Mouse (Mus musculus) MEL (cell line): ENCODE measurements around the gene Ros1. TPM values are rescaled to one million over a fixed set of nuclear protein-coding genes. Genes with fewer than 3 reads are reported as not detected.
A peak's percentile ranks its signal among the peaks of the same experiment; 100 is the strongest.

ENCODE experiments used
- DNase-seq: peaks from one replicate; pipeline ENCODE4 v3.0.0; 2011; ENCODE audit warnings: low read depth, low spot score
- H3K27ac ChIP-seq: 2 replicates; pipeline ENCODE4 v1.5.1; 2012; ENCODE audit warnings: low read depth, mild to moderate bottlenecking, control low read depth, low read length, moderate library complexity; ENCODE audit not compliant: control insufficient read depth
- H3K27me3 ChIP-seq, 2 experiments: fragments of 150-350 bp in 1 of 2; sonication (generic) in 1 of 2; 2 replicates each; pipeline ENCODE4 v1.6.1; 2012; ENCODE audit warnings: low read length in 2 of 2, mild to moderate bottlenecking in 2 of 2, improper control_type of control experiment in 1 of 2, moderate library complexity in 1 of 2; ENCODE audit not compliant: insufficient read depth in 2 of 2, control insufficient read depth in 1 of 2
- H3K36me3 ChIP-seq, 2 experiments: 2 replicates each; pipeline ENCODE4 v1.6.1; 2012 to 2014; ENCODE audit warnings: low read length in 2 of 2, improper control_type of control experiment in 1 of 2, inconsistent platforms in 1 of 2, mild to moderate bottlenecking in 1 of 2; ENCODE audit not compliant: insufficient read depth in 2 of 2, control insufficient read depth in 1 of 2
- H3K4me1 ChIP-seq, 2 experiments: fragments of 150-350 bp in 1 of 2; sonication (generic) in 1 of 2; 2 replicates each; pipeline ENCODE4 v1.6.1; 2012; ENCODE audit warnings: low read length in 2 of 2, improper control_type of control experiment in 1 of 2, mild to moderate bottlenecking in 1 of 2; ENCODE audit not compliant: insufficient read depth in 2 of 2, control insufficient read depth in 1 of 2
- H3K4me3 ChIP-seq, 2 experiments: fragments of 150-350 bp in 1 of 2; sonication (generic) in 1 of 2; 2 replicates each; pipeline ENCODE4 v1.5.1; 2012; ENCODE audit warnings: low read depth in 2 of 2, low read length in 2 of 2, mild to moderate bottlenecking in 2 of 2, moderate library complexity in 2 of 2, control low read depth in 1 of 2, improper control_type of control experiment in 1 of 2; ENCODE audit not compliant: control insufficient read depth in 1 of 2, insufficient read depth in 1 of 2
- H3K79me2 ChIP-seq: 2 replicates; pipeline ENCODE4 v1.6.1; 2012; ENCODE audit warnings: mild to moderate bottlenecking, low read length, moderate library complexity; ENCODE audit not compliant: control insufficient read depth, poor library complexity, insufficient read depth
- H3K9ac ChIP-seq: 2 replicates; pipeline ENCODE4 v1.6.1; 2012; ENCODE audit warnings: low read depth, mild to moderate bottlenecking, control low read depth, low read length, moderate library complexity; ENCODE audit not compliant: control insufficient read depth, poor library complexity, severe bottlenecking
- H3K9me3 ChIP-seq: fragments of 150-350 bp; sonication (generic); replicated peaks from 2 replicates; pipeline ENCODE4 v1.6.1; 2012; ENCODE audit warnings: mild to moderate bottlenecking, low read length, improper control_type of control experiment, moderate library complexity; ENCODE audit not compliant: insufficient read depth
- BHLHE40 ChIP-seq: IDR thresholded peaks from 2 replicates; pipeline ENCODE4 v1.6.1; 2012; ENCODE audit warnings: low read depth, mild to moderate bottlenecking, inconsistent platforms, low read length, improper control_type of control experiment, borderline replicate concordance
- CHD2 ChIP-seq: IDR thresholded peaks from 2 replicates; pipeline ENCODE4 v1.6.1; 2011; ENCODE audit warnings: low read length, improper control_type of control experiment
- CTCF ChIP-seq, 3 experiments: IDR thresholded peaks in 2 of 3; conservative IDR thresholded peaks in 1 of 3; 2 replicates each; pipeline ENCODE4 v1.5.1; 2011 to 2012; ENCODE audit warnings: low read length in 3 of 3, low read depth in 2 of 3, mild to moderate bottlenecking in 2 of 3, improper control_type of control experiment in 1 of 3, inconsistent platforms in 1 of 3, mixed read lengths in 1 of 3, moderate library complexity in 1 of 3; ENCODE audit not compliant: control insufficient read depth in 1 of 3, insufficient read depth in 1 of 3, poor library complexity in 1 of 3, severe bottlenecking in 1 of 3
- ELF1 ChIP-seq: IDR thresholded peaks from 2 replicates; pipeline ENCODE4 v1.6.1; 2014; ENCODE audit warnings: low read depth, mild to moderate bottlenecking, inconsistent platforms, low read length, improper control_type of control experiment, moderate library complexity
- EP300 ChIP-seq, 2 experiments: IDR thresholded peaks; 2 replicates each; pipeline ENCODE4 v1.6.1; 2011; ENCODE audit warnings: improper control_type of control experiment in 2 of 2, low read length in 2 of 2, low read depth in 1 of 2, mild to moderate bottlenecking in 1 of 2
- GABPA ChIP-seq: IDR thresholded peaks from 2 replicates; pipeline ENCODE4 v1.6.1; 2012; ENCODE audit warnings: low read depth, mild to moderate bottlenecking, inconsistent platforms, low read length, improper control_type of control experiment, moderate library complexity
- GATA1 ChIP-seq: IDR thresholded peaks from 2 replicates; pipeline ENCODE4 v1.6.1; 2011; ENCODE audit warnings: low read depth, low read length, improper control_type of control experiment
- HCFC1 ChIP-seq: IDR thresholded peaks from 2 replicates; pipeline ENCODE4 v1.6.1; 2012; ENCODE audit warnings: low read depth, mild to moderate bottlenecking, inconsistent platforms, low read length, improper control_type of control experiment, moderate library complexity
- JUND ChIP-seq: IDR thresholded peaks from 2 replicates; pipeline ENCODE4 v1.6.1; 2011; ENCODE audit warnings: low read depth, mild to moderate bottlenecking, improper control_type of control experiment, low read length
- KAT2A ChIP-seq: conservative IDR thresholded peaks from 2 replicates; pipeline ENCODE4 v1.6.1; 2012; ENCODE audit warnings: low read depth, low read length, improper control_type of control experiment, inconsistent platforms
- MAX ChIP-seq: IDR thresholded peaks from 2 replicates; pipeline ENCODE4 v1.6.1; 2011; ENCODE audit warnings: low read length, improper control_type of control experiment
- MEF2A ChIP-seq: IDR thresholded peaks from 2 replicates; pipeline ENCODE4 v1.6.1; 2014; ENCODE audit warnings: low read depth, mild to moderate bottlenecking, inconsistent platforms, low read length, improper control_type of control experiment; ENCODE audit not compliant: poor library complexity, insufficient replicate concordance, severe bottlenecking; ENCODE audit errors: extremely low read depth
- MXI1 ChIP-seq: IDR thresholded peaks from 2 replicates; pipeline ENCODE4 v1.6.1; 2011; ENCODE audit warnings: mild to moderate bottlenecking, low read depth, low read length, improper control_type of control experiment
- NELFE ChIP-seq: IDR thresholded peaks from 2 replicates; pipeline ENCODE4 v1.6.1; 2011; ENCODE audit warnings: low read depth, low read length, improper control_type of control experiment
- POLR2A ChIP-seq, 2 experiments: IDR thresholded peaks; 2 replicates each; pipeline ENCODE4 v1.6.1; 2011 to 2012; ENCODE audit warnings: low read length in 2 of 2, mild to moderate bottlenecking in 2 of 2, control low read depth in 1 of 2, improper control_type of control experiment in 1 of 2, low read depth in 1 of 2, moderate library complexity in 1 of 2; ENCODE audit not compliant: control insufficient read depth in 1 of 2, insufficient read depth in 1 of 2, poor library complexity in 1 of 2
- POLR2AphosphoS2 ChIP-seq: IDR thresholded peaks from 2 replicates; pipeline ENCODE4 v1.6.1; 2011; ENCODE audit warnings: low read length, improper control_type of control experiment
- POLR2AphosphoS5 ChIP-seq: IDR thresholded peaks from 2 replicates; pipeline ENCODE4 v1.6.1; 2012; ENCODE audit warnings: low read depth, borderline replicate concordance, mild to moderate bottlenecking, inconsistent platforms, low read length, moderate library complexity, mixed read lengths
- RAD21 ChIP-seq: IDR thresholded peaks from 2 replicates; pipeline ENCODE4 v1.6.1; 2011; ENCODE audit warnings: mild to moderate bottlenecking, low read depth, low read length, improper control_type of control experiment
- SIN3A ChIP-seq: IDR thresholded peaks from 2 replicates; pipeline ENCODE4 v1.6.1; 2012; ENCODE audit warnings: low read length, improper control_type of control experiment, inconsistent platforms
- SMC3 ChIP-seq: IDR thresholded peaks from 2 replicates; pipeline ENCODE4 v1.6.1; 2011; ENCODE audit warnings: low read depth, low read length, improper control_type of control experiment
- TAL1 ChIP-seq: IDR thresholded peaks from 2 replicates; pipeline ENCODE4 v1.6.1; 2012; ENCODE audit warnings: mild to moderate bottlenecking, inconsistent platforms, low read length, moderate library complexity, mixed read lengths
- TBP ChIP-seq: IDR thresholded peaks from 2 replicates; pipeline ENCODE4 v1.8.0; 2011; ENCODE audit warnings: low read depth, low read length, improper control_type of control experiment
- UBTF ChIP-seq: IDR thresholded peaks from 2 replicates; pipeline ENCODE4 v1.6.1; 2012; ENCODE audit warnings: low read depth, mild to moderate bottlenecking, inconsistent platforms, low read length, improper control_type of control experiment, moderate library complexity, borderline replicate concordance; ENCODE audit not compliant: insufficient read depth
- USF1 ChIP-seq: IDR thresholded peaks from 2 replicates; pipeline ENCODE4 v1.6.1; 2014; ENCODE audit warnings: low read depth, mild to moderate bottlenecking, inconsistent platforms, low read length, improper control_type of control experiment, moderate library complexity
- USF2 ChIP-seq, 2 experiments: IDR thresholded peaks; 2 replicates each; pipeline ENCODE4 v1.6.1; 2011 to 2012; ENCODE audit warnings: improper control_type of control experiment in 2 of 2, low read length in 2 of 2, borderline replicate concordance in 1 of 2, inconsistent platforms in 1 of 2, low read depth in 1 of 2, mild to moderate bottlenecking in 1 of 2; ENCODE audit not compliant: insufficient read depth in 1 of 2
- ZC3H11A ChIP-seq: IDR thresholded peaks from 2 replicates; pipeline ENCODE4 v1.6.1; 2012; ENCODE audit warnings: low read depth, mild to moderate bottlenecking, inconsistent platforms, low read length, improper control_type of control experiment
- ZKSCAN1 ChIP-seq: IDR thresholded peaks from 2 replicates; pipeline ENCODE4 v1.6.1; 2012; ENCODE audit warnings: low read depth, mild to moderate bottlenecking, inconsistent platforms, low read length, improper control_type of control experiment, moderate library complexity
- ZNF384 ChIP-seq: IDR thresholded peaks from 2 replicates; pipeline ENCODE4 v1.6.1; 2012; ENCODE audit warnings: low read depth, mild to moderate bottlenecking, inconsistent platforms, low read length, improper control_type of control experiment
- polyA plus RNA-seq, 2 experiments: library from polyadenylated mRNA; stranded (reverse) in 1 of 2; unstranded in 1 of 2; fragments of >175 nt in 1 of 2; fragments of >200 nt in 1 of 2; gene quantifications; 2 replicates each; pipeline versions ENCODE4 v1.2.1 to v1.2.4; 2012; ENCODE audit warnings: low replicate concordance in 2 of 2, low read depth in 1 of 2; ENCODE audit not compliant: insufficient read length in 2 of 2, insufficient read depth in 1 of 2, missing spikeins in 1 of 2
- total RNA-seq: library from RNA; depleted of rRNA; stranded (reverse); fragments of 300-350 nt; gene quantifications from 2 replicates; pipeline ENCODE4 v1.2.3, GENCODE M21; 2012

Gene Ros1
- total and polyA plus RNA-seq, 3 experiments = not detected

GRCm38 (mm10) chr10:52233969-52234653, 39.1 kb upstream of the Ros1 start:
- peaks cover 0 to 5% of the 10 kb centered on the region in 2 experiments; a peak in 2 of 4 replicates for H3K4me1 ChIP-seq
- peak overlapping the region; percentile 36 for H3K27ac ChIP-seq
- peaks cover 7% of the 10 kb centered on the region; the same call in 1 of the 2 replicates for H3K79me2 ChIP-seq
- 0 out of 4 replicates have a peak, but pooled peaks cover 0 to 1% of the 10 kb centered on the region in 2 experiments for H3K27me3 ChIP-seq
- no peaks in the 10 kb centered on the region for H3K9me3 ChIP-seq
- peak overlapping the region; percentile 71 to 82 for H3K4me3 ChIP-seq
- no peak for TF ChIP-seq POLR2AphosphoS5
- no peak for TF ChIP-seq MXI1
- TF ChIP-seq MEF2A = no peak
- no peak for TF ChIP-seq CTCF (IDR thresholded peaks at IDR 0.05 in 2 of 3, conservative IDR thresholded peaks at IDR 0.05 in 1 of 3; ENCODE audit: control insufficient read depth in 1 of 3, insufficient read depth in 1 of 3, low read depth in 2 of 3, low read length in 3 of 3, poor library complexity in 1 of 3, severe bottlenecking in 1 of 3)
- TF ChIP-seq SIN3A = peak; percentile 66
- TF ChIP-seq SMC3 = no peak
- TF ChIP-seq KAT2A = no peak
- no peak for TF ChIP-seq GABPA
- no peak for TF ChIP-seq RAD21
- peak; percentile 80; the same call in 1 of the 2 replicates for TF ChIP-seq ZNF384
- peak overlapping the region; percentile 78 for H3K9ac ChIP-seq
- H3K36me3 ChIP-seq = no peaks in the 10 kb centered on the region
- peak; percentile 74 for DNase-seq

- peak within 1 kb of the TSS; percentile 71 to 82 for H3K4me3 ChIP-seq
- peak within 1 kb of the TSS; percentile 78 for H3K9ac ChIP-seq
- H3K9me3 ChIP-seq = no peaks in the 10 kb centered on the region
- H3K79me2 ChIP-seq = peaks cover 7% of the 10 kb centered on the region; the same call in 1 of the 2 replicates
- peaks cover 0 to 1% of the 10 kb centered on the region in 2 experiments; a peak in 1 of 4 replicates for H3K27me3 ChIP-seq
- no peaks in the 10 kb centered on the region for H3K36me3 ChIP-seq
- peak within 1 kb of the TSS; percentile 36 for H3K27ac ChIP-seq
- peak; percentile 72 for DNase-seq
- peaks cover 0 to 5% of the 10 kb centered on the region in 2 experiments; a peak in 2 of 4 replicates for H3K4me1 ChIP-seq
- TF ChIP-seq POLR2A (IDR thresholded peaks at IDR 0.05; ENCODE audit: control insufficient read depth in 1 of 2, insufficient read depth in 1 of 2, low read depth in 1 of 2, low read length in 2 of 2, poor library complexity in 1 of 2) (peak; percentile 64 to 75; a peak in 3 of 4 replicates), BHLHE40 (no peak), POLR2AphosphoS5 (no peak), SMC3 (no peak), ZKSCAN1 (no peak), KAT2A (no peak), POLR2AphosphoS2 (no peak), ZC3H11A (no peak), MEF2A (no peak), HCFC1 (no peak), TBP (no peak), UBTF (no peak), NELFE (peak; percentile 50), MXI1 (no peak), USF2 (IDR thresholded peaks at IDR 0.05; ENCODE audit: borderline replicate concordance in 1 of 2, insufficient read depth in 1 of 2, low read depth in 1 of 2, low read length in 2 of 2) (no peak), ELF1 (no peak), MAX (0 out of 2 replicates have a peak, but pooled peaks have one; percentile 21), GABPA (no peak), CHD2 (no peak), USF1 (no peak), GATA1 (no peak), TAL1 (no peak), JUND (no peak), EP300 (IDR thresholded peaks at IDR 0.05; ENCODE audit: low read depth in 1 of 2, low read length in 2 of 2) (no peak)
Observed at GRCm38 (mm10) chr10:52233301-52233968, 38.4 kb upstream of the Ros1 start, which contains the start of gene Dcbld1. TSS of gene Dcbld1 (plus strand) at chr10:52233619.
